Mouse (Mus musculus) hematopoietic stem cell, adult 5-6 weeks (primary cell): ENCODE results near the gene Gchfr. TPM values are rescaled to one million over a fixed set of nuclear protein-coding genes. Genes with fewer than 3 reads are reported as not detected.

Source experiments
- ATAC-seq, 2 experiments: fragments of 125-278 bp in 1 of 2; replicated peaks in 1 of 2; 2 replicates each; pipeline ENCODE4 v1.8.0; 2016 to 2017; ENCODE audit warnings: inconsistent platforms in 2 of 2, mild to moderate bottlenecking in 2 of 2, moderate number of reproducible peaks in 2 of 2, low read depth in 1 of 2, moderate TSS enrichment in 1 of 2; ENCODE audit not compliant: low FRiP score in 2 of 2, poor library complexity in 2 of 2, severe bottlenecking in 2 of 2, insufficient read depth in 1 of 2, low TSS enrichment in 1 of 2
- total RNA-seq: library from RNA; stranded (forward); fragments of 172-1452, 232-1000 nt; gene quantifications from 2 replicates; pipeline ENCODE4 v1.2.3, GENCODE M21; 2017

The Gchfr gene
- 2.2 TPM in 1 of 2 replicates, not detected in the other for total RNA-seq

GRCm38 (mm10) chr2:119166901-119167865, at the start of gene Gchfr:
TSS of gene Gchfr (plus strand) at chr2:119167773.
- ATAC-seq, result peak; percentile 46 to 68

- ATAC-seq, result no peak; a peak in 1 of 4 replicates
Measured at GRCm38 (mm10) chr2:119136346-119136898, 31.2 kb upstream of the Gchfr start.

- ATAC-seq, result no peak
Measured at GRCm38 (mm10) chr2:119145199-119145598, 22.4 kb upstream of the Gchfr start.

- no peak for ATAC-seq
Measured at GRCm38 (mm10) chr2:119146435-119146834, 21.1 kb upstream of the Gchfr start.

DNA sequence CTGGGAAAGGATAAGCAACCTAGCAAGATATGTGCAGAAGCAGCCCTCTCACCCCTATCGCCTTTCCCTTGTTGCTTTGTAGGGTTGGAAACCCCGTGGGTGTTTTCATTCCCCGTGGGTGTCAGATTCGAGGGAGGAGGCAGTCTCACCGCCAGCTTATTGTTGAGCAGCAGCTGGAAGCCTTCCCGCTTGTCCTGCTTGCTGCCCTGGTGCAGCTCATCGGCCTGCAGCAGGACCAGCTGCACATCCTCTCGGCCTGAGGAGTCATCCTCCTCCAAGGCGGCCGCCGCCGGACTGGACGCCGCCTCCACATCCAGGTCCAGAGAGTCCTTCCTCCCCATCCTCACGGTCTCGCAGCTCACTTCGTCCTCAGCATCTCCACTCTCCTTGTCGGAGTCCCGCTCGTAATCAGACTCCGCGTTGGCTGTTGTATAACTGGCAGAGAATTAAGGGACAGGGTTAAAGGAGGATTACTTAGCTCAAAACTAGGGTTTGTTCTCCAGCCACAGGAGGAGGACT, 20.4 kb upstream of the Gchfr start:
- ATAC-seq, result no peak

GRCm38 (mm10) chr2:119147775-119148174, 19.8 kb upstream of the Gchfr start:
- ATAC-seq, result no peak

DNA sequence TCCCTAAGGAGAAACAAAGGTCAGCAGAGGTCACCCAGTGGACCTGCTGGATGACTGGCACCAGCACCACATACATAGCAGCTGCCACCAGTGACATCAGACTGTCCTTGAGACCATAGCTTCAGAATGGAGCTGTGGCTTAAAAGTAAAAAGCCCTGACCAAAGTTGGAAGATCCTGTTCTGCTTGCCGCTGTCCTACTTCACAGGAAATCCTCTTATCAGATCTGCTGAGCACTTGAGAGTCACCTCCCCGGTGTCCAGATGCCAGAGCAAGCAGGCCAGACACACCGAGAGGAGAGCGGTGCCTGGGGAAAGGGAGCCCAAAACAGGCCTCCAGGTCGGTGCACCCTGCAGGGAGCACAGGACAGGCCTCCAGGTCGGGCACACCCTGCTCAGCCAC, 15.3 kb upstream of the Gchfr start:
- ATAC-seq, result no peak

DNA sequence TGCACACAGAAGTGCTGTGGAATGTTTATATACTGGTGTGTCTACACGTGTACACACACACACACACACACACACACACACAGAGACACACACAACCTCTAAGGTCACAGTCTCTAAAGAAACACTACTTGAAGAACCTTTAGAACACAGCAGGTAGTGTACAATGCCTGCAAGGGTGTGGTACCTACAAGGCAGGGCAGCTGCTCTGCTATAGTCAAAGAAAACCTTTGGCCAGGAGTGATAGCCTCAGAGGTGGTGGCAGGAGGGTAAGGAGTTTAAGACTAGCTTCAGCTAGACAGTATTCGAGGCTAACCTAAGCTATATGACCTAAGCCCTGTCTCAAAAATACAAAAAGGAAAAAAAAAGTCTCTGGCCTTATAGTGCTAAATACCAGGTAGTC, 12.9 kb upstream of the Gchfr start:
- no peak for ATAC-seq

DNA sequence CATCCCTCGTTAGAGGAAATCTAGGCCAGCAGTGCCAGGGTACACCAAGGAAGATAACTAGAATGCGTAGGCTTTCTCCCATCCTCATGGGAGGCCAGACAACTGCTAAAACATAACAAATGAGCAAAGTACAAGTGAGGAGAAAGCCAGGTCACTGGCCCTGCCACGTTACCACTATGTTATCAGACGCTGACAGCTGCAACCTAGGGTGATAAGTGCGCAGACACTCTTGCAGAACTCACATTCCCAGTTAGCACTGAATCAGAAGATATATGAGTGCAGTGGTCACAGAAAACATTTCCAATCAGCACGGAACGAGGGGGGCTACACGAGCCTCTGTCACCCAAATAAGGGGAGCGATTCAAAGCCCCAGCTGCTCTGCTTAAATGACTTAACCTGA, 12.2 kb upstream of the Gchfr start:
- peak in 1 of 2 experiments; percentile 25; a peak in 2 of 4 replicates for ATAC-seq

GRCm38 (mm10) chr2:119156081-119156680, 11.4 kb upstream of the Gchfr start:
- ATAC-seq, result 0 out of 4 replicates have a peak, but pooled peaks of 1 of the 2 experiments have one; percentile 16

DNA sequence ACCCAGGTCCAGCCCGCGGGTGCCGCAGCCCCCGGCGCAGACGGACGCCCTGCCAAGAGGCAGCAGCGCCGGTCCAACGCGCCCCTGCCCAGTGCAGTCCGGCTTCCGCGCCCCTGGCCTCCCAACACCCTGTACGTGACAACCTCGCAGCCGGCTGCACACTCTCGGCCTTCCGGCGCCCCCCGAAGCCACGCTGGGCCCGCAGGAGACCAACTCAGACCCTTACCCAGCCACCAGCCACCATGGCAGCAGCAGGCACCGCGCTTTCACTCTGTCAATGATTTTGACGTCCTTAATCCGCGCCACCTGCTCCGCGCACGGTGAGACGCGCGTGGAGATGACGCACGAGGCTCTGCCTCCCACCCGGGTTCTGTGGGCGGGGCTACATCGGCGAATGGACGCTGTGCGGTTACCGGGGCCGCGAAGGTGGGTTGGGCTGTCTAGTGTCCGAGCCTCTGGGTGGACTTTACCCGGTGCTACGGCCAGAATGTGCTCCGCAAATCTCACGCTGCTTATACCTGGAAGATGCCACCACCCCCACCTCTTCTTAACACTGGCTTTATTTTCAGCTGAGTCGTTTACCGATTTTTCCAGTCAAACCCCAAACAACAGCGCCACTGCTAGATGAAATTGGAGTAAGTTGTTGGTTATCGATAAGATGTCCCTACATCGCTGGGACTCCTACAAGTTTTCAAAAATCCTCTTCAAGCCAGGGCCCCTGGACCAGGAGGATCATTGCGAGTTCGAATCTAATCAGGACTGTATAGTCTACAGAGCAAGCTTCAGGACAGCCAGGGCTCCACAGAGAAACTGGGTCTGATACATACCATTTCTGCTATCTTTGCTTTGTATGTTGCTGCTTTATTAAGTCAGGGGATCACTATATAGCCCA, 10.6 kb upstream of the Gchfr start, which contains the start of gene Rmdn3:
TSS of gene Rmdn3 (minus strand) at position 354 of the 892 bp plus-strand sequence.
- ATAC-seq, result peak; percentile 90 to 91

GRCm38 (mm10) chr2:119157836-119158235, 9.7 kb upstream of the Gchfr start:
- ATAC-seq, result no peak

DNA sequence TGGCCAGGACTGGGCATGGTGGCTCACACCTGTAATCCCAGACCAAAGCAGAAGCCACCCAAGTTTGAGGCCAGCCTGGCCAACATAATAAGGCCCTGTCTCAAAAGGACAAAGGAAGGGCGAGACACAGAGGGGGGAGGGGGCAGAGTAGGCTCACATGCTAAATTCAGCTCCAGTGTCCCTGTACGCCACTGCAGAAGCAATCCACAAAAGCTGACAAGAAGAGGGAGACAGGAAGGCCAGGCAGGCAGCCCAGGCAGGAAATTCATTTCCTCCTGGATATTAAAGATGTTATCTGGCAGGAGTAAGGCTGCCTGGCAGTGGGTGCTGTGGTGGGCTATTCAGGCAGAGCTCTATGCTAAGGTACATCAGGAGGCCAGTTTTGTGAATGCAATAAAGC, 6.3 kb upstream of the Gchfr start:
- no peak for ATAC-seq

DNA sequence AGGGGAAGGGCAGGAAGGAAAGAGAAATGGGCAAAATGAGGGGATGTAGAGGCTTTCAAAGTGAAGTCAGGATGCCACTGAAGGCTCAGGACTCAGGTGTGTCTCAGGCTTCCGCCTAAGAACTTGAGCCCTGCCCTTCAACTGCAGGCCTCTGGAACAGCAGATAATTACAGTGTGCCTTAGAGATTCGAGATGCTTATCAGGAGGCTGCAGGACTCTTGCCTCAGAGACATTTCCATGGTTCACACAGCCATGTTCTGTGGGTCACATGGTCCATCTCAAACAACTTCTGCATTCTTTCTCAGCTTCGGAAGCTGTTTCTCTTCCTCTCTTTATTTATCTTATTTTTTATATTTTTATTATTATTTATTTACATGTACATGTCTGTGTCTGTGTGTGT, 4.4 kb upstream of the Gchfr start:
- no peak for ATAC-seq

DNA sequence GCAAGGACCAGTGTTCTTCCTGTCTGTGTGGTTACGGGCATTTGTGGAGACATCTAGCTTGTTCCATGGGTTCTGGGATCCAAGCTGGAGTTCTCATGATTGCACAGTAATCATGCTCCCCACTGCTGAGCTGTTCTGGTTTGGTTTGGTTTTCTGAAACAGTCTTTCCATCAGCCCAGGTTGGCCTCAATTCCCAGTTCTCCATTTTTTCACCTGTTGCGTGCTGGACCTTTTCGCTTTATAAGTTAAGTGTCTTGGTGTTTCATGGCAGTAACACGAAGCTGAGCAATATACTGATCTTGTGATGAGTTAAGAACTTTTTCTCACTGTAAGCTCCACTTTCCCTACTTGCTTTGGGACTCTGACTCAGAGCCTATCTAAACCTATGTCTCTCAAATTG, 3.6 kb upstream of the Gchfr start:
- no peak for ATAC-seq

- ATAC-seq, result no peak
Measured at GRCm38 (mm10) chr2:119165401-119165800, 2.2 kb upstream of the Gchfr start.

- peak in 1 of 2 experiments; percentile 14; a peak in 1 of 4 replicates for ATAC-seq
Measured at GRCm38 (mm10) chr2:119167866-119168256, 288 bp downstream of the Gchfr start.
